Mouse (Mus musculus): ENCODE data around the gene Dgke.
A peak's percentile ranks its signal among the peaks of the same experiment; 100 is the strongest.

GRCm38 (mm10) chr11:89060423-89061089 is 6.1 kb downstream of the Dgke start:
- TF ChIP-seq HCFC1 (IDR thresholded peaks at IDR 0.05; ENCODE audit: borderline replicate concordance, insufficient read depth, low read length), result no peak
- peak; percentile 94 for TF ChIP-seq CHD2 (IDR thresholded peaks at IDR 0.05; ENCODE audit: low read depth, low read length)
- TF ChIP-seq ZC3H11A (IDR thresholded peaks at IDR 0.05; ENCODE audit: borderline replicate concordance, low read depth, low read length), result no peak
- TF ChIP-seq ZNF384 (IDR thresholded peaks at IDR 0.05; ENCODE audit: low read depth, low read length), result no peak
- no peak for TF ChIP-seq MAFK (IDR thresholded peaks at IDR 0.05; ENCODE audit: insufficient read depth, low read depth, low read length)

All from ES-E14 (cell line).